Mouse (Mus musculus): ENCODE measurements around the gene Btd. TPM values are rescaled to one million over a fixed set of nuclear protein-coding genes. Genes with fewer than 3 reads are reported as not detected.

Btd gene
- polyA plus RNA-seq, 3 experiments from 2014 or later: 20.3 to 28.6 (median 24.2) TPM

DNA sequence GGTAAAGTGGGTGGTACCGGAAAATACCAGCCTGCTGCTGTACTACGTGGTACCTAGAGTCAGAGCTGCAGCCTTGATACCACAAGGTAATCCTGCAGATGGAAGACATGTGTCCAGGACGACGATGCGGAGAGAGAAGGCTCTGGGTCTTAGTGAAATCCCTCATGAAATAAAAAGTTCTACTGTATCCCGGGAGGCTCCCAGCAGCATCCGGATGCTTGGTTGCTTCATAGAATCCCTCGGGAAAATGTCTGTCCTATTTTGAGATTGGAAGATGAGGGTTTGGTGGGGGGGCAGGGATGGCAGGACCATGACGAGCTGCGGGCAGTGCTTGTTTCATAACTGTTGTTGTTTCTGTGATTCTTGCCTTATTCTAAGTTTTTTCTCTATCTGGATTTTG lies 7.2 kb downstream of the Btd start:
- no peak for ATAC-seq

DNA sequence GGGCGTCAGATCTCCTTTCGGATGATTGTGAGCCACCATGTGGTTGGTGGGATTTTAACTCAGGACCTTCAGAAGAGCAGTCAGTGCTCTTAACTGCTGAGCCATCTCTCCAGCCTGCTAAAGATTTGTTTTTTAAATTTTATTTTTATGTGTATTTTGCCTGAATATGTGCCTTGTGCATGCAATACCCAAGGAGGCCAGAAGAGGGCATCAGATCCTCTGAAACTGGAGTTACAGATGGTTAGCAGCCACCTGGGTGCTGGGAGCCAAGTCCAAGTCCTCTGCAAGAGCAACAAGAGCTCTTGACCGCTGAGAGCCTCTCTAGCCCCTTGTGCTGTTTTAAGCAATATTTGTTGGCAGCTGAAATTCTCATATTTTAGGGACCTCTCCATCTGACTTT lies 9.5 kb downstream of the Btd start:
- ATAC-seq: no peak

DNA sequence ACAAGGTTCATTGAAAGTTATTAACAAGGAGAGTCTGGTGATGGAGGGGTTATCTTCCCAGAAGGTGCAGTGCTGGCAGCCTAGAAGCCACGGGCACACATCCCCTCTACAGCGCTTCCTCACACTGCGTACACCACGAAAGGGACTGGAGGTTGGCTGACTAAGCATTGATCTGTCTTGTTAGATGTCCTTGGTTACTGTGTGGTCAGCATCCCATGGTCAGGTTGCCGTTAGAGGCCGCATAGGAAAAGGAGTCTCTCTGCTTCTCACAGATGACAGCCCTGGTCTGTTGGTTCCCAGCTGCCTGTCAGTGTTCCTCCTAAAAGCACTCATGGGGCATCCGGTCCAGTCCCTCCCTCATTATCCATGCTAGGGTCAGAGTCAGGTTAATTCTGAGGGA lies 10.4 kb downstream of the Btd start:
- ATAC-seq: no peak

DNA sequence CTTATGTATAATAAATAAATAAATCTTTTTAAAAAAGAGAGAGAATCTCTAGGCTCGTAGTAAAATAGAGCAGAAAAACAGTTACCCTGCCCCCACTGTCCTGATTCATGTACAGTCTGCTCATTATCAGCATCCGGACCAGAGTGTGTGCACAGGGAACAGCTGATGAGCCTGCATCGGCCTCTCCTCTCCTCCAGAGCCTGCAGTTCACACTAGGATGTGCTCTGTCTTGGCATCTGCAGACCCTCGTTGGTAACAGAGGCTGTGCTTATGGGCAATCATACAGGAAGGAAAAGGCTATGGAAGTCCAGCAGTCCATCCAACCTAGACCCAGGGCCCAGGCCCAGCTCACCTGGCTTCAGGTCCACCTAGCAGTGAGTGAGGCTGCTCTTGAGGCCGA lies 11.3 kb downstream of the Btd start:
- ATAC-seq: no peak

DNA sequence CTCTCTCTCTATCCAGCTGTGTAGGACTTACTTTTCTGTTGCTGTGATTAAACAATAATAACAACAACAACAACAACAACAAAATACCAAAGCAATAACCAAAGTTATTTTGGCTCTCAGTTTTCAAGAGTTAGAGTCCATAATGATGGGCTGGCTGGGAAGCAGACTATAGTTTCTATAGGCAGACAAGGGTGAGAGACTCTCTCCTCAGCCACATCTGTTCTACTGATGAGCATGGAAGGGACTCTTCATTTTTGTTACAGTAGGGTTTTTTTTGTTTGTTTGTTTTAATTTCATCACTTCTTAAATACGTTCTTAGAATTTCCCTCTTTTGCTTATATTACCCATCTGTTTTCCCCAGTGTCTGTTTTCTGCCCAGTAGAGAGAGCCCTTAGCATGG lies 11.8 kb downstream of the Btd start:
- no peak for ATAC-seq

DNA sequence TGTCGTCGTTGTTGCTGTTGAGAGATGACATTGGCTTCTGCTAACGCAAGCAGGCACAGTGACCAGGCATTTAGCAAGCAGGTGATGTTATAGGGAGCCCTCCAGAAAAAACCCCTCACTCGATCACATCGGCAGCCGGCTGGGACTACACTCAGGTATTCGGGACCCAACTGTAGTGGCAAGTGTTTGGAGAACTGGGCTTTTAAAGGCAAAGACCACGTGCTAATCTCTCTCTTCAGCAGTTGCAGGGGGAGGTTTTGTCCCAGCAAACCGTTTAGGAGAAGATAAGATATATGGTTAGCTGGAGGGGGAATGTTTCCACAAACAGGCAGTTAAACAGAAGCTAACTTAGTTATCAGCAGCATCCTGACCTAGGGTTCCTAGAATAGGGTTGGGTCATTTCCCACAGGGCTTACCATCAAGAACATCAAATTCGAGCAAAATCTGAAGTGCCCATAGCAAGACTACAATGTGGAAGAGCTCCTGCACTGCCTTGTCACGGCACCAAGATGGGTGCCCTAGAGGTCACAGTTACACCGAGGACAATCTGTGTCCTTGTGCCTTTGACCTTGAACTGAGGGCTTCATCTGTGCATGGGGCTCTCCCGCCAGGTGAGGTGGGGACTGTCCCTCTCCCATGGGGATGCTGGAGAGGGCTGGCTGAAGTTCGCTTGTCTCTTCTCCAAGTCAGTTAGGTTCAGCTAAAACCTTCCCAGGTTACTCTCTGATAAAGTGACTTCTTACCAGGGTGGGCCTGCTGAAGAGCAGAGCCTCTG lies 12.5 kb downstream of the Btd start:
- ATAC-seq: no peak

DNA sequence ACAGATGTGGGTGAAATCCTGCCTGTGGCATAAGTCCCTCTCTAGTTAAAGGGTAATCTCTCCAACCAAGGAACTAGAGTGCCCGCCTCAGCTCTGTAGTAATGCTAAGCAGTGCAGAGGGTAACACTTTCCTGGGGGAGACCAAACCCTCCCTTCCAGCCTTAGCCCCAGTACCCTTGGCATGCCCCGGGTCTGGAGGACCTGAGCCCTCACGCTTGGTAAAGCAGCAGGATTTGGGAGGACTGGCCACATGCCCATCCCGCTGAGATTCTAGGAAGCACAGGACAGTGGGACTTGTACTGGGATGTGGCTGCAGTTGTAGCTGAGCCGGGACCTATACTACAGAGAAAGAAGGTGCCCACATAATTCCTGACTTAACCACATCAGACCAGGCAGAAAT lies 14.0 kb downstream of the Btd start:
- ATAC-seq: no peak

DNA sequence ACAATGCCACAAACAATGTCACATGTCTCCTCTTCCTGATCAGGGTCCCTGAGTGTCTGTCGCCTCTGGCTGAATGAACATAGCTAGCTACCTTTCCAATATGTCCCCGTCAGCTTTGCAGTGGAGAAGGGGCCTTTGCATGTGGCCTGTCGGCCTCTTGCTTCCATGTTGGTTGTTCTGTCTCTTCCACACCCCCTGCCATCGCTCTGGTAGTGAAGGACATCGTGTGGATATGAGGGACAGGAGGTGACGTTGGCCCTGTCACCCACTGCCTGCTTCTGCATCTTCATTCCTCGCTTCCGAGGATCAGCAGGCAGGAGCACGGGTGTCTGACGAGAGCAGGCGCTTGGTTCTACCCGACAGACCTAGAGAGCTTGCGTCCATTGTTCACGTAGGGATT lies 14.6 kb downstream of the Btd start:
- ATAC-seq: no peak

DNA sequence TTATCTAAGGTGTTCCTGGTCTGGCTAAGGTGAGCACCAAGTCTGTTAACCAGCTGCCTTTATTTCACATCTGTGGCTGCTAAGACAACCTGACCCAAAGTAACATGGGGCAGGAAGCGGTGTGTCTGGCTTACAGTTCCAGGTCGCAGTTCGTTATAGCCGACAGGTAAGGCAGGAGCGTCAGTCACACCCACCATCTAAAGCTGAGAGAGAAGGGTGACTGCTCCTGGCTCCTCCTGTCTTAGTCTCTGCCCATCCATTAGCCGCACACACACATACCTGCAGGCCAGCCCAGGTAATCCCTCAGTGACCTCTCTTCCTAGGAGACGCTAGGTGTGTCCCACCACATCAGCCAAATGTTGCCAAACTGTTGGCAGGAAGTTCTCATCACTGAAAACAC lies 15.6 kb downstream of the Btd start:
- peak; percentile 32 for ATAC-seq

DNA sequence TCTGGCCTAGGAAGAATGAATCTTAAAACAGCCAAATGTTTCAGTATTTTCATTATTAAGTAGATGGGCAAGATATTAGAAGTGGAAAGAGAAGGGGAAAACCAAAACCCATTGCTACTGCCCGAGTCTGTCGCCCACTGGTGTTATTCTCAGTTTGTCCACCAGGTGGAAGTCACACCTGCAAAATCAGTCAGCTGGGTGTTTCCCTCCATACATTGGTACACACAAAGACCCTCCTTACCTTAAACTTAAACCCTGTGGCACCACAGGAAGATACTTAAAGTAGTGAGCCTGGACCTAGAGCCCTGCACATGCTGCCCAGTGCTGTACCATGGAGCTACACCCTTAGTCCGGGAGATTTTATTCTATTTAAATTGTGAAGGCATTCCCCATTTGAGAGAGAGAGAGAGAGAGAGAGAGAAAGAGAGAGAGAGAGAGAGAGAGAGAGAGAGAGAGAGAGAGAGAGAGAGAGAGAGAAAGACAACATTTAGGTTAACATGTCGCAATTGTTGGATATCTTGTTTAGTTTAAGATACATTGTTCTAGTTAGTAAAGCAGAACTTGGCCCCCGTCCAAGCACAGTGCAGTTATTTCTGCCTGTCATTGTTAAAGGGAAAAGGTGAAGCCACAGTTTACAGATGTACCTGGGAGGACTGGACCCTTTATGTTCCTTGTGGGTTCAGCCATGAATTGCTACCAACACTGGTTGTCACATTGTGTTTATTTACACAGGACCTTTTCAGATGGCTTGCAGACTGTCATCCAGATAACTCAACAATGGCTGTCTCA lies 16.2 kb downstream of the Btd start:
- ATAC-seq: peak; percentile 77

DNA sequence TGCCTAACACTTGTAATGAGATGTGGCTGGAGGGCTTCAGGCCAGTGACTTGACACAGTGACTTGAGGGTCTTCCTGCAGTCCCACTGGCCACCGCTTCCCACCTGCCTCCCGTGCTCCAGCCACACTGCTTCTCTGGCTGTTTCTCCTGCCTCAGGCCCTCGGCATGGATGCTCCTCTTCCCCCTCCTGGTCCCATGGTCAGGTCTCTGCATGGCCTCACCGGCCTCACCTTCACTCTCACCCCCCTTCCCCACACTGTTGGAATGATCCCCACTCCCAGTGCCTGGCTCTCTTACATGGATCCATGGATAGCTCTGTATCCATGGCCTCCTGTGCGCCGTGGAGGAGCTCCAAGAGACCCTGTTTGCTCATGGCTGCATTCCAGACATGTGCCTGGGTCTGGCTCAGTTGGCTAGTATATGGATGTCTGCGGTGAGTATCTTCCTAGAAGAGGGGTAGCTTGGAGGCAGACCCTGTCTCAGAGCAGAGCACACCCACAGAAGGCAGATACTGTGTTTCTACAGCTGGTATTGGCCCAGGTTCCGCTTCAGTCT lies 17.4 kb downstream of the Btd start:
- no peak for ATAC-seq

DNA sequence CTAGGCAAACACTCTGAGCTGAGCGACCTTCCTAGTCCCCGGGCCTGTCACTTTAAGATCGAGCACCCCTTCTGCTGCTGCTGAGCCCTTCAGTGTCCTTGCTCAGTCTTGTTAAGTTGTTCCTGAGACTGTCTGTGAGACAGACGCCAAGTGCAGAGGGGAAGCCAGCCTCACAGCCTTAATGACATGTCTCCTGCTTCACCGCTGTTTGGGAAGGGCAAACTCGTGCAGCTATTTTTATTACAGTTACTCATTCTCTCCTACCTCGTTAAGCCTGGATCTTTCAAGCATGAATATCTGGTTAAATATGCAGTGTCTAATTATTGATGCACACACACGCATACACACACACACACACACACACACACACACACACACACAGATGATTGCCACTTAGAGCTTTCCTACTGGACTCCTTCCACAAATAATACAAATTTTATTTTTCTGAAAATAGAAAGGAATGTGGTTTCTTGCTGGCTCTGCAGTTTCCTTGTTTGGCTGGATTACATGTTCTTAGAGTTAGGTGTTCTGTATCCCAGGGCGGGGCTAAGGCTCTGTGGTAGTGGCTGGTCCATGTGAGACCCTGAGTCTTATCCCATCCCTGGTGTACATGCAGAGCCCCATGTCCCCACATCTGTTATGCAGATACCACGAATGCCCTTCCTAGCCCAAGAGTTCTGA lies 18.8 kb downstream of the Btd start:
- ATAC-seq: no peak

DNA sequence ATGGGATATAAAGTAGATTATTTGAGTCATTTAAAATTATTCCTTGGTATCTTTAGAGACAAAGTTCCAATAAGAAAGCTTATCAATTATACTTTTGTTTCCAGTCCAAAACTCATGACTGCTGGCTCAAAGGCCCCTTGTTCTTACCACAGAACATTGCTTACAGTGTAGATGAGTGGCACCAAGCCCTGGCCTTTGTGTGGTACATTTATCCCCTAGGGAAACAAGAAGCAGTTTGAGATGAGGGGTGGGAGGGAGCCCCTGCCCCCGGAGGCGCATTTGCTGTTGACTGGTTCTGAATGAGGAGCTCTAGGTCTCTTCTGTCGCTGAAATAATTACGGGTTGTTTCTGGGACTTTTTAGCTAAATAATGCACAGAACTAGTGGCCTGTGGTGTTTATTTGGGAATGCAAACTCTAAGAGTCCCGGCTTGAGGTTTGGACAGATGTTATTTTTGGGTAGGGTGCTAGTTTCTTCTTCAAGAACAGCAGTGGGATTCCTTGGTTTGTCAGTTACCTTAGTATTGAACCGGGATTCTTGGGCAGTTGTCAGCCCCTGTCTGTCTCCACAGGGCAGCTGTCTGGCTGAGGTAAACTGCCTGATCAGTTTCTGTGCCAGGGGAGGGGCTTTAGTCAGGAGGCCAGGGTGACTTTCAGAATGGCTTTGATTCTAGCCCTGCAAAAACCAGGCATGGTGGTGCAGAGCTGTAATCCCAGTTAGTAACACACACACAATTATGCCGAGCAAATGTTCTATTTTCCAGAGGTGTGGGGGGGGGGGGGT lies 19.7 kb downstream of the Btd start:
- ATAC-seq: no peak

DNA sequence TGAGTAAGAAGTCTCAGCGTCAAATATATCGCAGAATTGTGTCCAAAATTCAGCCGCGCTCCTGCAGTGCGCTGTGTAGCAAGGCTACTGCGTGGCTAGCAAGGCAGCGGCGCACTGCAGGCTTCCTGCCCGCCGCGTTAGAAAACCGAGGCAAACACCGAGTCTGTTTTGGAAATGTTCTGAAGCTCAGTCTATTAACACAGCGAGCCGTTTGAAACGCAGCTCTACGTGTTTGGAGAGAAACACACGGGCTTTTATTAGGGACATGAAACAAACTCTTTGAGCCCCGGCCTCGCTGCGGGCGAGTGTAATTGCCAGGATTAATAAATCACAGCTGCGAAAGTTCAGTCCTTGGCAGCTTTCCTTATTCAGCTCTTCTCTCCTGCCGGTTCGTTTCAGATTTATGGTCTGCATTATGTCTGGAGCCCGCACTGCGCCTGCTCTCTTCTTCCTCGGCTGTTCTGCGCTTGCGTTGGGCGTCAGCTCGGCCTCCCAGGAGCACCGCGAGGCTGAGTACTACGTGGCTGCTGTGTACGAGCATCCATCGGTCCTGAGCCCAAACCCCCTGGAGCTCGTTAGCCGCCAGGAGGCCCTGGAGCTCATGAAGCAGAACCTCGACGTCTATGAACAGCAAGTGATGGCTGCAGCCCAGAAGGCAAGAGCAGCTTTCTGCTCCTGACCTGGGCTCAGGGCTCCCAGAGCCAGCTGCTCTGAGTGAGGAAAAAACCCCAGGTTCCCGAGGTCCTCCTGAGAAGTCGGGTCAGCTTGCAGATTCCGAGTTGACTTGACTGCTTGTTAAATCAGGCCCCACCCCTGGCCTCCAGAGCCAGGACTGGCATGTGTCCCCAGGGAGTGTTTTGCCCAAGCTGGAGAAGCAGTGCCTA lies 21.1 kb downstream of the Btd start:
- ATAC-seq: peak; percentile 66

DNA sequence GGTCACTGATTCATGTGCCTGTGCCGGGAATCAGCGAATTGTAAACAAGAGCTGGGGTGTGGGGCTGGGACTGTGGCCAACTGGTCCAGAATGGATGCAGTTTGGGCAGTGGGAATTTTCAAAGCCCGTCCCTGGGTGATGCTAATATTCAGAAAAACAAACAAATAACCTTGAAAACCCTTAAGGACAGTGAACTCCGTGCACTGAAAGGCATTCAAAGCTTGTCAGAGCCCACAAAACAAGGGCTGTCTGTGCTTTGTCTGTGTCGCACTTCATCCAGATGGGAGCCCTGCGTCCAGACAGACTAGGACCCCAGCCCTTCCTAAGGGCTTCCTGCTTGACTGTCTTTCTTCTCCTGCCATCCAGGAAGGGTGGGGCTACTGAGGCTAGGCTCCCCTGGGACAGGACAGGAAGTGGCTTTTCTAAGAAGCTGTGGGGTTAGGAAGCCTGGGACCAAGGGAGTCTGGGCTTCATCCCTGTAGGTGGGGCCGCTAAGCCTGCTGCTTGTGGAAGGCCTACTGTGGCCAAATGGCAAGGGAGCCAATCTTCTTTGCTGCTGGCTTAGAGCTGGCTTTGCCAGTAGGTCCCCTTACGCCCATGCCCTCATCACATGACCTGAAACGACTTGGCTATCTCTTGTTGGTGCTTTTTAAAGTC lies 21.9 kb downstream of the Btd start:
- peak; percentile 12 for ATAC-seq

DNA sequence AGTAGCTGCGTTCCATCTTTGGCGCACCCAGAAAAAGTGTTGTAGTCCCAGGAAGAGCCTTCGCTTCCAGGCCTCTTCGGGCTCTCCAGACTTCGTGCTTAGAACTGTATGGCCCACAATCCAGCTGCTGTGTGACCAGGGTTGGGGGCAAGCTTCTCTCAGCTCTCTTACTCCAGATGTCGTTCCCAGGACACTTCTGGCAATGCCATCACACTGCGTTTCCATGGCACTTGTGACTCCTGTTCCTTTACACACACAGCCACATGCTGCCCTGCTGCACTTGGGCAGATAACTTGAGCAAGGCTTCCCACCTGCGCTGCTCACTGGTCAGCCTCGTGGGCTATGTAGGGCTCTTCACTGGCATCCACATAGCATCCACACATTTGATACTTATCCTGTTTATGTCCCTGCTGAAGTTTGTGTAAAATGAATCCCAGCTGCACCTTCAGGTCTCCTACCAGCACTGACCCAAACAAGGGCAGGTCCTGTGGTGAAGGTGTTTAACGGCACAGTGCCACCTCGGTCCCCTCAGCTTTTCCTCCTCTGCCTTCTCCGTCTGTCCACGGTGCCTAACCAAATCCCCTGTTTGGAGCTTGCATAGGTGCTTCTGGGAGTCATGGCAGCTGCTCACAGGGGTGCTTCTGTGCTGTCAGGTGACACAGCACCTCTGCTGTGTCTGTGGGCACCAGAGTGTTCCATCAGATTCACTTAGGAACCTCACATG lies 22.7 kb downstream of the Btd start:
- ATAC-seq: no peak

DNA sequence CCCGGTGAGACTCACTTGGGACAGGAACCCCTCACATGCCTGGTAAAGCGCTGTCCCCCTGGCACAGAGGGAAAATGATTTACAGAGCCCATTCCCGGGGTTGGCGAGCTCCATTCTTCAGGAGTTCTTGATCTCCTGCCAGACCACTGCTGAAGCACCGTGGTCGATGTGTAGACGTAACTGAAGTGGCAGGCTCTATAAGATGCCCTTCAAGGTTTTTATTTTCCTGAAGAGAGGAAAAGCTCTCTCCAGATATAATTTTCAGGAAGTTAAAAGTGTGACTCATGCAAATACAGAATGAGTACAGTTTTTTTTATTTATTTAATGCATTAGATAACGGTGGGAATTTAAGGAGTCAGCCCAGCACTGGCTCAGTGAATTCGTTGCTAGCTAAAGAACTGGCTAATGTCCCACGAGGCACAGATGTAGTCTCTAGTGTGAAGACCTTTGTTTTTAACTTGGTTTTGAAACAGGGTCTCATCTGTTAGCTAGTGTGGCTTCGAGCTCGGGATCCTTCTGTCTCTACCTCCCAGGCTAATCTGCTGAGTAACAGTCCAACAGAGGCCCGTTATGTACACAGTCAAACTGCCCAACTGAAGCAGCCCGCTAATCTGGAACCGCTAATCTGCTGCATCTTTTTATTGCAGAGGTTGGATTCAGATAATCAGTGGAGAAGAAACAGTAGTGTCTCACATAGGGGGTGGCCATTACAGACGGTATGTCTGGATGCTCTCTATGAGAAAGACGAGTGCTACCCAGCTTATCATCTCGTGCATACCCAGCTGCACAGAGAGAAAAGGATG lies 23.5 kb downstream of the Btd start:
- no peak for ATAC-seq

DNA sequence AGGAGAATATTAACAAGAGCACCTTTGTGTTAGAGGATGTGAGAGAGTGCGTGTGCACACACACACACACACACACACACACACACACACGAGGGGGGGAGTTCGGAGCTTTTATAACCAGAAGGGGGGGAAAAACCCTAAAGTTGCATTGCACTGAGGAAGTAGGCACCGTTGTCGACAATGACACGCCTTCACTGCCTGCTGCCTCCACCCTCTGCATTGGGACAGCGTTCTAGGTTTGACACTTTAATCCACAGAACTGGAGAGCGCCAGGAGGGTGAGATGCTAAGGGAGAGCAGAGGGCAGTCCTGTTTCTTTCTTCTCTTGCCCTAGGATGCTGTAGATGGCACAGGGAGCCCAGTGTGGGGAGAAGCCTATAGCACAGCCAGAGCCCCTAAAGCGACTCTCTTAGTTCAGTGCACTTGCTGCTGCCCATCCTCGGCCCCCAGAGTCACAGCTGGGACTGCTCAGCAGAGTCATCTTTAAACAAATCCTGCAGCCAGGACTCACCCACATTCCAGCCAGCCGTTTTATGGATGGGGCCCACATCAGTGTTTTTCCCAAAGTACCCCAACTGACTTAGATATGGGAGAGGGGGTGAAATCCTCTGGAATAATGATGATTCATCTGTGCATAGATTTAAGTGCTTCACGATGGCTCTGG lies 24.2 kb downstream of the Btd start:
- peak; percentile 65 for ATAC-seq

DNA sequence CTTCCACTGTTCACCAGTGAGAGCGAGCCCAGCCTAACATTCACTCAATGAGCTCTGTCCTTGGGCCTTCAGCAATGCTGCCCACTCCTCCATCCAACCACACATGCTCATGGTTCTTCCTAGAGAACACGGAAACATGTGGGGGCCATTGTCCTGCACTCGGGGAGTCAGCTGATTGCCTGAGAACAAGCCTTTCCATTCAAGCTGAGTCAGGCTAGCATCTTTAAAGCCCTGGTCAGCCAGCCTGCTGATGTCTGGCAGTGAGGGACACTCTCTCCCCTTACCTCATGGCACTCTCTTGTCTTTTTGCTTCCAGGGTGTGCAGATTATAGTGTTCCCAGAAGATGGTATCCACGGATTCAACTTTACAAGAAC lies 24.7 kb downstream of the Btd start:
- no peak for ATAC-seq
